Mouse (Mus musculus): ENCODE measurements around the gene Rnf215. TPM values are rescaled to one million over a fixed set of nuclear protein-coding genes. Genes with fewer than 3 reads are reported as not detected.

Rnf215 gene
- polyA plus RNA-seq, 1 experiment from 2014 or later = 37.0 TPM

DNA sequence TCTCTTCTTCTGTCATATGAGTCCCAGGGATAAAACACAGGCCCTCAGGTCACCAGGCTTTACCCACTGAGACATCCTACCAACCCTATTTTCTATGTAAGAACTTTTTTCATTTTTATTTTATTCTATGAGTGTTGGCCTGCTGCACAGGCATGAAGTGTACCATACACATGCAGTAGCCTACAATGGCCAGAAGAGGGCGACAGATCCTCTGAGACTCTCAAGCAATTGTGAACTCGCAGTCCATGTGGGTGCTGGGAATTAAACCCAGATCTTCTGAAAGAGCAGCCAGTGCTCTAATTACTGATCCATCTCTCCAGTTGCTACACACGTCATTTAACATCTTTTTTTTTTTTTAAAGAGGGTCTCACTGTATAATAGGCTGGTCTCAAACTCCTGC lies 1.6 kb upstream of the Rnf215 start:
- H3K4me3 ChIP-seq (replicated peaks) = no peak overlapping the region
- peaks cover 26% of the 10 kb centered on the region for H3K4me1 ChIP-seq
- H3K27ac ChIP-seq = no peak overlapping the region
- no peaks in the 10 kb centered on the region for H3K27me3 ChIP-seq
- peaks cover 14% of the 10 kb centered on the region for H3K36me3 ChIP-seq (replicated peaks)
- no peak overlapping the region for H3K9ac ChIP-seq
- no peak for ATAC-seq (ENCODE audit: low FRiP score)
- no peak overlapping the region for H3K4me2 ChIP-seq
- WGBS = 57% methylated on average over 3 of the region's 3 CpGs
- H3K9me3 ChIP-seq = peaks cover 3% of the 10 kb centered on the region; the same call in 1 of the 2 replicates

- Histone ChIP-seq H3K4me1 (peaks cover 26% of the 10 kb centered on the region), H3K36me3 (replicated peaks) (peaks cover 22% of the 10 kb centered on the region), H3K27me3 (no peaks in the 10 kb centered on the region), H3K4me2 (peak overlapping the region; percentile 76; the same call in 1 of the 2 replicates), H3K9me3 (peaks cover 3% of the 10 kb centered on the region; the same call in 1 of the 2 replicates), H3K9ac (no peak overlapping the region), H3K27ac (no peak overlapping the region), H3K4me3 (replicated peaks) (no peak overlapping the region; the same call in 1 of the 2 replicates)
- no peak; the same call in 1 of the 2 replicates for ATAC-seq (ENCODE audit: low FRiP score)
- 58% methylated on average over 6 of the region's 6 CpGs for WGBS
These were observed 602 bp upstream of the Rnf215 start for GRCm38 (mm10) chr11:4134400-4134799.

DNA sequence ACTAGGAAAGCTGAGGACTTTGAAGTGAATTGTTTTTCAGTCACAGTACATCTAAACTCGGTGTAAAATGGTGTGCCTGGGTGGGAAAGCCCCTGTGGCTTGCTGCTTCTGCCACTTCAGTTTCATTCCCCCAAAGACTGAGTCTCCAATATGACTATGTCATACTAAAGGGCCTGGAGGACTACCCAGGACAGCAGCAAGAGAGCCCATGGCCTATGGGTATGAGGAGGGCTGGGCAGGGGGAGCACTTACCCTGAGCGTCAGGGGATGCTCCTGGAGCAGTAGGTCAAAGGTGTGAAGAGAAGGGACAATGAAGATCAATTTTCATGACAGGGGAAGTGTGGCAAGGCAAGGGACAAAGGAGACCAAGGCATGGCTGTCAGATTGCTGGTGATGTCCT lies 4.0 kb downstream of the Rnf215 start:
- no peak overlapping the region for H3K4me2 ChIP-seq
- ATAC-seq (ENCODE audit: low FRiP score) = no peak
- no peak overlapping the region for H3K4me3 ChIP-seq (replicated peaks)
- no peak overlapping the region for H3K9ac ChIP-seq
- no peaks in the 10 kb centered on the region for H3K27me3 ChIP-seq
- peaks cover 67% of the 10 kb centered on the region for H3K36me3 ChIP-seq (replicated peaks)
- peaks cover 23% of the 10 kb centered on the region for H3K4me1 ChIP-seq
- WGBS = 85% methylated on average over 2 of the region's 2 CpGs
- no peaks in the 10 kb centered on the region for H3K9me3 ChIP-seq
- H3K27ac ChIP-seq = no peak overlapping the region

DNA sequence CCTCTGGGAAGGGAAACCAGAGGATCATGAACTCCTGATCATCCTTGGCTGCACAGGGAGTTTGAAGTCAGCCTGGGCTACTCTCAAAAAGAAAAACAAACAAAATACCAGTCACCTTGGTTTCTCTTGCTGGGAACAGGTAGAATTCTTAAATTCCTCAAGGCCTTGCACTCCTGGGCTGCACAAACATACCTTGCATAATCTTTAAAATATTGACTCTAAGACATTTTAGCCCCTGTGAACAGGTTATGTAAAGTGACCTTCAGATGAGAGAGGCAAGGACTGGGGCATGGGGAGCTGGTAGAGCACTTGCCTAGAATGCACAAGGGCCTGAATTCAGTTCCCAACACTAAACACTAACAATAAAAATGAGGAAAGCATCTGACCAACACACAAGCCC lies 6.5 kb downstream of the Rnf215 start:
- Histone ChIP-seq H3K4me2 (no peak overlapping the region), H3K4me3 (replicated peaks) (no peak overlapping the region), H3K36me3 (replicated peaks) (peaks cover 74% of the 10 kb centered on the region), H3K9me3 (no peaks in the 10 kb centered on the region), H3K4me1 (peaks cover 13% of the 10 kb centered on the region), H3K9ac (no peak overlapping the region), H3K27ac (no peak overlapping the region), H3K27me3 (no peaks in the 10 kb centered on the region)
- no peak for ATAC-seq (ENCODE audit: low FRiP score)

DNA sequence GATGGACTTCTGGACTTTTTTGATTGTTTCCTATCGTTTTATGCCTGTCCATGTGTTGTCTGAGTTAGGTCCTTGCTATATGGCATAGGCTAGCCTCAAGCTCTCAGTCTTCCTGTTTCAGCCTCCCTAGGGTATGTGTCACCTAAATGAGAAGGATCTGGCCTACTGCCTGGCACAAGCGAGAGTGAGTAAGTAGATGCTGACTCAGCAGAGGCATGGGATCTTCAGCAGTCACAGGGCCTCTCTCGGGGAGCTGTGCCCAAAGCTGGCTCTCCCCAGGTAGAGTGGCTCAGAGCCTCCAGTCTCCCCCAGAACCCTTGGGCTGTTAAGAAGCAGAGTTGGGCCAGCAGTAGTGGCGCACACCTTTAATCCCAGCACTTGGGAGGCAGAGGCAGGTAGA lies 7.3 kb downstream of the Rnf215 start:
- no peaks in the 10 kb centered on the region for H3K9me3 ChIP-seq
- no peak overlapping the region for H3K4me2 ChIP-seq
- no peak overlapping the region for H3K9ac ChIP-seq
- no peak overlapping the region for H3K4me3 ChIP-seq (replicated peaks)
- no peaks in the 10 kb centered on the region for H3K27me3 ChIP-seq
- peaks cover 69% of the 10 kb centered on the region for H3K36me3 ChIP-seq (replicated peaks)
- 86% methylated on average over 4 of the region's 4 CpGs for WGBS
- peaks cover 5% of the 10 kb centered on the region; the same call in 1 of the 2 replicates for H3K4me1 ChIP-seq
- no peak for ATAC-seq (ENCODE audit: low FRiP score)
- no peak overlapping the region for H3K27ac ChIP-seq

DNA sequence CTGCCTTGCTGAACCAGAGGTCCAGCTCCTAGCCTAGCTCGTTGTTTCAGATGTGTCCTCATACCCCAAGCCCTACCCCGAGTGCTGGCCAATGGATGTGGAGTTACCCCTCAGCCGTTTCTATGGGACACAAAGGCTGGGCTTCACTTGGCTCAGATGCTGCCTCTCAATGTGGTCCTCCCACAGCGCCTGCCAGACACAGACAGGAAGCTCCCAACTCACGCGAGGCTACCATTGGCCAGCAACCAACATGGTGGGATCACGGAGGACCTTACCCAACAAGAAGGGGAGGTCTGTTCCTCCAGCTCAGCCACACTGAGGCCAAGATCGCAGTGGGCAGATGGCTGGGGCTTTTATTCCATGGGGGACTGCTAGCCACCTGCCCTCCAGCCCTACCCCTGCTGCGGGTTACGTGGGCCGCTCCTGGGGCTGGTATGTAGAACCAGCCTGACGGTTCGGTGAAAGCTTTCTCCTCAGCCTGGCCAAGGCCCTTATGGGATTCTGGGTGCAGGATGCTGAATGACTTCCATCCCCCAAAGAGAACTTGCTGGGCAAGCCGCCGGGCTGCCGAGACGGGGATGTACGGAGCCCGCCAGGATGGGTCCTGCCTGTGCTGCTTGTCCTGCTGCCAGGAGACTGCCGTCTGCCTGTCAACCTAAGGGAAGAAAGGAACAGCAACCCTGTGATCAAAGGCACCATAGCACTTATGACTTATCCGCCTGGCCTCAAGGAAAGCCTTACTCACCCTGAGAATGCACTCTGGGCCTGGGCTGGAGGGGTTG lies 8.5 kb downstream of the Rnf215 start:
- Histone ChIP-seq H3K4me3 (replicated peaks) (no peak overlapping the region), H3K36me3 (replicated peaks) (peaks cover 60% of the 10 kb centered on the region), H3K27me3 (no peaks in the 10 kb centered on the region), H3K4me1 (no peaks in the 10 kb centered on the region), H3K9ac (no peak overlapping the region), H3K27ac (no peak overlapping the region), H3K9me3 (no peaks in the 10 kb centered on the region), H3K4me2 (no peak overlapping the region)
- no peak for ATAC-seq (ENCODE audit: low FRiP score)
- WGBS = 91% methylated on average over 21 of the region's 21 CpGs

GRCm38 (mm10) chr11:4146381-4146780 lies 11.4 kb downstream of the Rnf215 start:
- no peaks in the 10 kb centered on the region for H3K27me3 ChIP-seq
- H3K27ac ChIP-seq = no peak overlapping the region
- peaks cover 33% of the 10 kb centered on the region for H3K36me3 ChIP-seq (replicated peaks)
- no peak overlapping the region for H3K4me3 ChIP-seq (replicated peaks)
- no peaks in the 10 kb centered on the region for H3K9me3 ChIP-seq
- ATAC-seq (ENCODE audit: low FRiP score) = no peak
- 77% methylated on average over 6 of the region's 6 CpGs for WGBS
- no peak overlapping the region for H3K4me2 ChIP-seq
- no peaks in the 10 kb centered on the region for H3K4me1 ChIP-seq
- H3K9ac ChIP-seq = 0 out of 2 replicates have a peak overlapping the region, but pooled peaks have one; percentile 12

- ATAC-seq (ENCODE audit: low FRiP score) = no peak
- peaks cover 26% of the 10 kb centered on the region for H3K36me3 ChIP-seq (replicated peaks)
- H3K4me3 ChIP-seq (replicated peaks) = no peak overlapping the region
- WGBS = 87% methylated on average over 10 of the region's 10 CpGs
- H3K27ac ChIP-seq = no peak overlapping the region
- H3K4me2 ChIP-seq = no peak overlapping the region
- no peaks in the 10 kb centered on the region for H3K27me3 ChIP-seq
- H3K9ac ChIP-seq = 0 out of 2 replicates have a peak overlapping the region, but pooled peaks have one; percentile 17
- H3K9me3 ChIP-seq = no peaks in the 10 kb centered on the region
- H3K4me1 ChIP-seq = no peaks in the 10 kb centered on the region
These were observed 12.1 kb downstream of the Rnf215 start for GRCm38 (mm10) chr11:4147098-4147497.

- WGBS = 92% methylated on average over 5 of the region's 5 CpGs
- H3K9ac ChIP-seq = no peak overlapping the region
- H3K27ac ChIP-seq = no peak overlapping the region
- H3K4me2 ChIP-seq = no peak overlapping the region
- H3K4me3 ChIP-seq (replicated peaks) = no peak overlapping the region
- no peaks in the 10 kb centered on the region for H3K4me1 ChIP-seq
- H3K27me3 ChIP-seq = no peaks in the 10 kb centered on the region
- no peaks in the 10 kb centered on the region for H3K9me3 ChIP-seq
- ATAC-seq (ENCODE audit: low FRiP score) = no peak
- peaks cover 16% of the 10 kb centered on the region for H3K36me3 ChIP-seq (replicated peaks)
These were observed 13.1 kb downstream of the Rnf215 start for GRCm38 (mm10) chr11:4148120-4148519.

GRCm38 (mm10) chr11:4148536-4149156 lies 13.6 kb downstream of the Rnf215 start:
- no peaks in the 10 kb centered on the region for H3K4me1 ChIP-seq
- WGBS = 87% methylated on average over 9 of the region's 9 CpGs
- no peak overlapping the region for H3K4me3 ChIP-seq (replicated peaks)
- no peak overlapping the region for H3K4me2 ChIP-seq
- peaks cover 10% of the 10 kb centered on the region for H3K36me3 ChIP-seq (replicated peaks)
- no peak overlapping the region for H3K27ac ChIP-seq
- no peak overlapping the region for H3K9ac ChIP-seq
- H3K9me3 ChIP-seq = no peaks in the 10 kb centered on the region
- no peak for ATAC-seq (ENCODE audit: low FRiP score)
- H3K27me3 ChIP-seq = no peaks in the 10 kb centered on the region

DNA sequence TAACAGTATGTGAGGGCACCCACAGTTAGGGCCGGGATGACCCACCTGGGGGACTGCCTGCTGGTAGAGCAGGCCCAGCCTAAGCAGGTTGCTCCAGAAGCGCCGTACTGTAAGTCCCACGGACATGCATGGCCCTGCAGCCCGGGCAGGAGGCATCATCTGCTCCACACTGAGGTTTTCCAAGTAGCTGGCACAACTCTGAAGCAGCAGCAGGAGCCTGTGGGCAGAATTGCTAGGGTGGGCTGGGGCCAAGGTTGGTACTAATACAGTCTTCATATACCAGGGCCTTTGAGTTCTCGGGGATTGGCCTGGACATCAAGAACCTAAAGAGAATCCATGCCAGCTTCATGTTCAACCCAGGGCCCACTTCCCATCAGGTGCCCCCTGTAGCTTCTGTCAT lies 14.9 kb downstream of the Rnf215 start:
- H3K36me3 ChIP-seq (replicated peaks) = no peaks in the 10 kb centered on the region; the same call in 1 of the 2 replicates
- no peaks in the 10 kb centered on the region for H3K9me3 ChIP-seq
- no peak overlapping the region for H3K4me2 ChIP-seq
- H3K27me3 ChIP-seq = no peaks in the 10 kb centered on the region
- H3K9ac ChIP-seq = no peak overlapping the region
- WGBS = 91% methylated on average over 6 of the region's 6 CpGs
- H3K4me3 ChIP-seq (replicated peaks) = no peak overlapping the region
- H3K4me1 ChIP-seq = no peaks in the 10 kb centered on the region
- H3K27ac ChIP-seq = no peak overlapping the region
- ATAC-seq (ENCODE audit: low FRiP score) = no peak

GRCm38 (mm10) chr11:4153694-4154093 lies 18.7 kb downstream of the Rnf215 start:
- no peaks in the 10 kb centered on the region for H3K4me1 ChIP-seq
- no peaks in the 10 kb centered on the region for H3K9me3 ChIP-seq
- no peak overlapping the region for H3K9ac ChIP-seq
- no peaks in the 10 kb centered on the region for H3K36me3 ChIP-seq (replicated peaks)
- H3K4me3 ChIP-seq (replicated peaks) = no peak overlapping the region
- 94% methylated on average over 7 of the region's 7 CpGs for WGBS
- no peak for ATAC-seq (ENCODE audit: low FRiP score)
- H3K27me3 ChIP-seq = no peaks in the 10 kb centered on the region
- no peak overlapping the region for H3K27ac ChIP-seq
- H3K4me2 ChIP-seq = no peak overlapping the region

- Histone ChIP-seq H3K36me3 (replicated peaks) (no peaks in the 10 kb centered on the region), H3K4me1 (peaks cover 10% of the 10 kb centered on the region; the same call in 1 of the 2 replicates), H3K9ac (no peak overlapping the region), H3K27me3 (no peaks in the 10 kb centered on the region), H3K4me2 (no peak overlapping the region), H3K27ac (no peak overlapping the region), H3K4me3 (replicated peaks) (no peak overlapping the region), H3K9me3 (no peaks in the 10 kb centered on the region)
- ATAC-seq (ENCODE audit: low FRiP score) = no peak
- WGBS = 84% methylated on average over 5 of the region's 5 CpGs
These were observed 20.6 kb downstream of the Rnf215 start for GRCm38 (mm10) chr11:4155641-4156040.

All from forebrain, embryonic 12.5 days (tissue).